Mouse (Mus musculus) erythroid progenitor cell, adult 5-6 weeks (primary cell): ENCODE data around the gene 1110004F10Rik. TPM values are rescaled to one million over a fixed set of nuclear protein-coding genes. Genes with fewer than 3 reads are reported as not detected.

Experiments used
- ATAC-seq: replicated peaks from 2 replicates; pipeline ENCODE4 v1.8.0; 2016; ENCODE audit warnings: moderate number of reproducible peaks, mild to moderate bottlenecking, moderate TSS enrichment, inconsistent platforms; ENCODE audit not compliant: poor library complexity, low FRiP score, severe bottlenecking
- total RNA-seq, 2 experiments: library from RNA; stranded (forward) in 1 of 2; stranded (reverse) in 1 of 2; fragments of 150-400 nt in 1 of 2; fragments of 186-747, 209-891 nt in 1 of 2; gene quantifications; 2 replicates each; pipeline versions ENCODE4 v1.2.3 to v1.2.4; 2015 to 2017; ENCODE audit warnings: low replicate concordance in 2 of 2

1110004F10Rik gene
- total RNA-seq, 2 experiments from 2014 or later = 46.9 to 50.7 TPM

GRCm38 (mm10) chr7:116084366-116084765 is 45.2 kb downstream of the 1110004F10Rik start, which contains the start of gene Gm4353:
TSS of gene Gm4353 (minus strand) at chr7:116084635.
- peak; percentile 89 for ATAC-seq

GRCm38 (mm10) chr7:116092710-116093465 is 53.7 kb downstream of the 1110004F10Rik start:
- ATAC-seq = peak; percentile 96

- ATAC-seq = peak; percentile 69
Observed at GRCm38 (mm10) chr7:116093466-116093850, 54.3 kb downstream of the 1110004F10Rik start.

- ATAC-seq = no peak
Observed at GRCm38 (mm10) chr7:116099952-116100528, 60.8 kb downstream of the 1110004F10Rik start.

- ATAC-seq = no peak
Observed at GRCm38 (mm10) chr7:116103091-116103490, 63.9 kb downstream of the 1110004F10Rik start.

GRCm38 (mm10) chr7:116110661-116111060 is 71.5 kb downstream of the 1110004F10Rik start:
- no peak for ATAC-seq

- no peak for ATAC-seq
Observed at GRCm38 (mm10) chr7:116111546-116111945, 72.3 kb downstream of the 1110004F10Rik start.

- ATAC-seq = no peak
Observed at GRCm38 (mm10) chr7:116115216-116115930, 76.2 kb downstream of the 1110004F10Rik start.

- ATAC-seq = no peak
Observed at GRCm38 (mm10) chr7:116115991-116116390, 76.8 kb downstream of the 1110004F10Rik start.

GRCm38 (mm10) chr7:116119306-116119857 is 80.2 kb downstream of the 1110004F10Rik start:
- ATAC-seq = no peak

GRCm38 (mm10) chr7:116120737-116121136 is 81.5 kb downstream of the 1110004F10Rik start:
- no peak for ATAC-seq

GRCm38 (mm10) chr7:116121202-116121601 is 82.0 kb downstream of the 1110004F10Rik start:
- ATAC-seq = no peak

- ATAC-seq = no peak
Observed at GRCm38 (mm10) chr7:116122981-116123596, 83.9 kb downstream of the 1110004F10Rik start.

GRCm38 (mm10) chr7:116123597-116123985 is 84.4 kb downstream of the 1110004F10Rik start:
- ATAC-seq = no peak

- ATAC-seq = no peak
Observed at GRCm38 (mm10) chr7:116124057-116124456, 84.9 kb downstream of the 1110004F10Rik start.

GRCm38 (mm10) chr7:116125671-116126070 is 86.5 kb downstream of the 1110004F10Rik start:
- ATAC-seq = no peak

GRCm38 (mm10) chr7:116127052-116127451 is 87.9 kb downstream of the 1110004F10Rik start:
- no peak for ATAC-seq

- no peak for ATAC-seq
Observed at GRCm38 (mm10) chr7:116128286-116128685, 89.1 kb downstream of the 1110004F10Rik start.

GRCm38 (mm10) chr7:116129374-116129773 is 90.2 kb downstream of the 1110004F10Rik start:
- no peak for ATAC-seq

- no peak for ATAC-seq
Observed at GRCm38 (mm10) chr7:116131390-116131789, 92.2 kb downstream of the 1110004F10Rik start.
